Mouse (Mus musculus) ovary, adult 18-20 months (tissue): ENCODE data around the gene Stra8.
A peak's percentile ranks its signal among the peaks of the same experiment; 100 is the strongest.

Source experiments
- DNase-seq: peaks from one replicate; pipeline ENCODE4 v3.0.0; 2022; ENCODE audit warnings: low spot score, mixed read lengths

Gene Stra8

DNA sequence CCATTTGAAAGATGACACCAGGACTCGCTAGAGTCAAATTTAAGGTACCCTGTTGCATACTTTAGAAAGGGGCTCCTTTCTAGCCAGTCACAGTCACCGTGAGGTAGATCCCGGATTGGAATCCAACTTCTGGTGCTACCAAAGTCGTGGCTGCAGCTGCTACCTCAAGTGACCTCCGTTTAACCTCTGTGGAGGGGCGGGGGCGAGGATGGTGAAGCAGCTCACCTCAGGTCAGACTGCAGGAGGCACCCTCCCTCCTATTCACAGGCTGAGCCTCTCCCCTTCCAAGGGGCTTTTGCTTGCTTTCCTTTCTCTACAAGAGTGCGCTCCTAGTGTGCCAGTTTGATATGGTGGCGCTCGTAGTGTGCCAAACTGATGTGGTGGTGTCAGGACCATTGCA lies at the start of gene Stra8:
Stra8 (plus strand) TSS at position 208 of the 400 bp plus-strand sequence.
- no peak for DNase-seq

DNA sequence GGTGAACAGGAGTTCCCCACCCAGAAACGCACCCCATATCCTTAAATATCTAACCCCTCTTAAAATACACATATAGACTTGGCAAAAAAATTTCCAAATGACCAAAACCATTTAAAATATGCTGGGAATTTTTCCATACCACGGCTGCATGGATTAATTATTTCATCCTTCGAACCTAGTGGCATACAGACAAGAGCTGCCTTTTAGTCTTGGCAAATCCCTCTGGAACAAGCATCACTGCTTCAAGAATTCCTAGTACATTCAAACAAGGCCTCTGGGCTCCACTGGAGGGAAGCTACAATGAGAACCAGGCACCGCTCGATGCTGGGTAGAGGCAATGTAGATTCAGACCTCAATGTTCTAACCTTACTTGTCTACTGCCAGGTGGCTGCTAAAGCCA lies 49.2 kb upstream of the Stra8 start:
- no peak for DNase-seq

DNA sequence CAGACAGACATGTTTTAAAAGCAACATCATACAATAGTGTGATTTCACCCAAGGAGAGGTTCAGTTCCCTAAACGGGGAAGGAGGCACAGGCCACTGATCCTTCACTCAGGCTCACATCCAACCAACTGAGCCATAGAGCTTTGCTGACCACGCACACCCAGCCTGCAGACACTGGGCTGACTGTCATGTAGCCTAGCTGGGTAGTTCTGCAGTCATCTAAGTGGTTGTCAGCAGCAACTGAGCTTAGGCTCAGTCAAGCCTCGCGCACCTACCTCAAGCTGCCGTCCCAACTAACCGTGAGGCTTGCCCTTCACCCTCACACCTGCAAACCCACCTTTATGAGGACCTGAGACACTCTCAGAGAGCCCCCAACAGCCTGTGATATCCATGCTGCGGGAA lies 48.0 kb upstream of the Stra8 start:
- no peak for DNase-seq

DNA sequence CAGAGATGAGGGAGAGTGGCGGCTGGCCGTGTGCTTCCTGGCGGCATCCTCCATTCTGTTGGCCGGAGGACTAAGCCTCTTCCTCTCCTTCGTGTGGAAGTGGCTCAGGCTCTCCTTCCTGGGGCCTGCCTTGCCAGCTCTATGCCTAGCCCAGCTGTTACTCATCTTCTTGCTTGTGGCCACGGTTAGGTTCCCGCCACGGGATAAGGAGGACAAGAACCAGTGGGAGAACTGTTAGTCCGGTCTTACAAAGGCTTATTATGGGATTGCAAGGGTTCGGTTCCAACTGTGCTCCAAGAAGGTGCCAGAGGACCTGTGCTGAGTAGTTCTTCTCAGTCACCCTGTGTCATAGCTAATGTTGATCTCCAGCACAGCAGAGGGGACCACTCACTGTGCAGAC lies 47.1 kb upstream of the Stra8 start:
- DNase-seq, result no peak

DNA sequence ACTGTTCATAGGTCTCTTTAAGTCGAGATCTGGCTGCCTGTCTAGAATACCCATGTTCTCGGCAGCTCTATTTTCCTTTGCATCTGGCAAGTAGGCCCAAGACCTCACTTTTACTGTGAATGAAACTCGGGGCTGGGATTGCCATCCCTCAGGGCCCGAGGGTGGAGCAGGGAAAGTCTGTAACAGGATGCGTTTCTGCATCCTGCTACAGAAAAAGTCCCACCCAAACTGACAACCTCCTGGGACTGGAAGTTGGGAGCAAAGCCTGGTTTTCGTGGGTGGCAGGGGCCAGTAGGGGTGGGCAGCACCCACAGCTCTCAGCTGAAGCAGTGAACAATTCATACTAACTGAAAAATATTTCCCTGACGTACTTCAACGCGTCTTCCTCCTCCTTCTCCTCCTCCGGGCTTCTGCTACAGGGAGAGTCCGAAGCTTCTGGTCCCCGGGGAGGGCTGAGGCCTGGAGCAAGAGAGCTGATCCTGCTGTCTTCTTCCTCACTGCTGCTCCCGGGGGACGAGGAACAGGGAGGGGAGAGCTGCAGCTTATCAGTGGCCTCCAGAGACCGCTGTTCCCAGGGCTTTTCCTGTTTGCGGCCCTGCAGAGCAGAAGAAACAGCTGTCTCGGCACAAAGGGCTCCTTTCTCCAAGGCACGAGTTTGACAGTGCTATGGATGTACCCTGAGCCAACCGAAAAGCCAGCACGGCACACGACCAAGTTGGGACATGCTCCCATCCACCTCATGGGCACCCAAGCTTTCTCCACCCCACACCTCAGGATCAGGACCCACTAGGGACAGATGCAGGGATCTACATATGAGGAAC lies 45.7 kb upstream of the Stra8 start:
- peak; percentile 60 for DNase-seq

DNA sequence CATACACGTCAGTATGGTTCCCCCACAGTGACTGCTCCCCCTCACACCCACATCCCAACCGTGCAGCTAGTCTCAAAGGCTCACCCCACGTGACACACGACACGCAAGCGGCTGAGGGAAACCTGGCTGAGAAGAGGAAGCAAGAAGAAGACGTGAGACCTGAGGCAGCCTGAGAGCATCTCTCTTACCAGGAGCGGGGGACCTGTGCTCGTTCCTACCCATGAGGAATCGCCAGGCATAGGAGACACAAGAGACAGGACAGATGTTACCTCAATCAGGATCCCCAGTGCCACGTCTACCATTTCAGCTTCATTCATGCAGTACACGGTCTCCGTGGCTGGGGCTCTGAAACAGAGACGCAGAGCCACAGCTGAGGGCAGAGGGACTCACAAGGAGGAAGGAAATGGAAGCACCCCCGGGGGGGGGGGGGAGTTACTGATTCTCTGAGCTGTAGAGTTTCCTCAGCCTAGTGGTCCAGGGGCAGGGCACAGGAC lies 44.6 kb upstream of the Stra8 start:
- no peak for DNase-seq

DNA sequence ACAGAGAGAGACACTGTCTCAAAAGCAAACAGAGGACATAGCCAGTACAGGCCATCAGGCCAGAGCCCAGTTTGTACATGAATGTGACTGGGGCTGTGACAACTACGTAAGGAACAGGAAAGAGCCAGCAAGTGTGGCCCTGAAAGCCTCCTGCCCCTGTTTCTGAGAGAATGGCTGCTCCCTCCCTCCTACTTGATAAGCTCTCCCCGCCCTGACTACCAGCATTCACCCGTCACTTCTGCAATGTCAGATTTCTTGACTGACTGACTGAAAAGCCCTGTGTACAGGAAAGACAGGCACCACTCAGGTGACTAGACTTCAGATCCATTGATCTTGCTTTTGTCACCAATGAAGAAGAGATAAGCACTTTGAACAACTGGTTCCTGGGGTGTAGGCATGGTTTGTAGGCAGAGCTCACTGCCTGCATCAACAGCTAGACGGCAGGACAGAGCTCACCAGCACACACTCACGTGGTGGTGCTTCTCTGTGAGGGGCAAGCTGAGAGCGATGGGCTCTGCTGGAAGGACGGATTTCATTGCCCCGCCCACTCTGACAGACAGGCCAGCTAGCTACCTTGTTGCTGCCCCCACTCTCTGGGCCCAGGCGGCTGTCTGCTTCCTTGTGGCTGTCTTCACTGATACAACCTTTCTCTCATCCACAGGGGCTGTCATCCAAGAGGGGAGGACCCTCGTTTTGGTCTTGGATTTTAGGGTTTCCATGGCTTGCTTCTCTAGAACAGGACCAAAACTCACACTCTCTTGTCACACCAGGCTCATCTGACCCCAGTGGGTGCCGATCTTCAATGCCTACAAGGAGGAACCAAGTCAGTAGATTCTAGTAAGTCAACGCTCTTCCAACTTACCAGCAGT lies 43.8 kb upstream of the Stra8 start:
- no peak for DNase-seq

DNA sequence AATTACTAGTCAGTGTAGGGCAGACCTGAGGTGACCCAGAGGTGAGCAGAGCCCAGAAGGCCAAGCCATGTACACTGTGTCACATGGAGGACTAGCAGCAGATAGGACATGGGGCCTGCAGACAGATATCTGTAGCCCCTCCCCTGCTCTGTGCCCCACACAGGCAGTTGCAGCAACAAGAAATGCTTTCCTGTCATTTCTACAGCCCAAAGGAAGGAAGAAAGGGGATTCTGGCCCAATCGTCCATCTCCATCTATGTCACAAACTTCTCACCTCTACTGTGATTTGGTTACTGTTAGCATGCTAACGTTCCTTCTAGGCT lies 43.2 kb upstream of the Stra8 start:
- no peak for DNase-seq

DNA sequence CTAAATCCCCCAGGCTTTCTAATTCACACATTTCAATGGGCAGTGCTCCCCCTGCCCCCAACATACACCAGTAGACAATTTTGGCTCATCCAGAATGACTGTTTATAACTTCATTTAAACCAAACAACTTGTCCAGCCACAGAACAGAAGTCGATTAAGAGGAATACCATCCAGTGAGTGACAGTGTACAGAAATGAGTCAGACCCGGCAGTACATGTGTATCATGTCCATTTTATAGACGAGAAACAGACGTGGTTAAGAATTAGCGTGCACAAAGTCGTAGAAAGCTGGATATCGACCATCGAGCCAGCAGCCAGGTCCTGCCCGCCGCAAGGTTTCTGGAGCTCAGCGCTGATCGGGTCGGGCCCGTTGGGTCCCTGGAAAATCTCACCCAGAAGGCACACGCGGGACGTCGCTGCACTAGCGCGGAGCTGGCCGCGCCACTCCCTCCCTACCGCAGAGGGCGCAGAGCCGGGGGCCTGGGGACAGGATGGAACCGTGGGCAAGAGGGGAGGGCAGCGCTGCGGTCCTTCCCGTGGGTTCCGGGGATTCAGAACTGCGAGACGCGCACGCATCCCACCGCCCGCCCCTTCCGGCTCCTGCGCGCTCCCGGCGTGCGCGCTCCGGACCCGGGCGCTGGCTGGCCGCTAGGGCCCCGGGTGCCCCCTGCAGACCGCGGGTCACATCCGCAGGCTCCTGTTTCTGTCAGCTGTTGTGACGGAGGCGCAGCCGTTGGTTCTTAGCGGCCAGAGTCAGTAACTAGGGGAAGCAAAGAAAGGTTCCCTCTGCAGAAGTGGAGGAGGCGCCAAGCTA lies 42.2 kb upstream of the Stra8 start, which contains the start of gene Cyren:
Cyren (minus strand) TSS at position 552 of the 813 bp plus-strand sequence.
- peak; percentile 88 for DNase-seq

DNA sequence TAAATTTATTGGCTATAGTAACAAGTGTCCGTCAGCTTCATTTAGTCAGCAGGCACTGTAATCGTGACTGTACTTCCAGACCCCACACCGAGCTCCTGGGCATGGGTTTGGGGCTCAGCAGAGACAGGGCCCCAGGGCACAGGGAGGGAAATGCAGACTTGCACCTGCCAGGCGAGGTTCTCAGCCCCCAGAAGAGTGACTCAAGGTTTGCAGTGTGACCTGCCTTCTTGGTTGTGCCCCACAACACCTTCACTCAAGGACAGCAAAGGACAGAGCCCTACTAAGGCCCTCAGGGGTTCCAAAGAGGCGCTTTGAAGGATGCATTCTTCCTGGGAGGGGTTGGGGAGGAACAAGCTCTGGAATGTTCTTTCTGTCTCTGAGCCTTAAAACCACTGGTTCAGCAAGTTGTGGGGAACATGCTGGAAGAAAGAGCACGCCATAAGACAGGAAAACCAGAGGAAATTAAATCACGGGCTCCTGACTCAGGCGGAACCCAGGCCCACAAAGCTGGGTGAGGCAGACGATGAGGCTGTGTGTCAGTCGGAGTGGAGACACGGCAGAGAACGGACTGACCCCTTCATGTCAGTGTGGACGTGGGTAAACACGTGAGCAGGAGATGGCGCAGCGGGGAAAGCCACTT lies 40.7 kb upstream of the Stra8 start:
- DNase-seq, result no peak

DNA sequence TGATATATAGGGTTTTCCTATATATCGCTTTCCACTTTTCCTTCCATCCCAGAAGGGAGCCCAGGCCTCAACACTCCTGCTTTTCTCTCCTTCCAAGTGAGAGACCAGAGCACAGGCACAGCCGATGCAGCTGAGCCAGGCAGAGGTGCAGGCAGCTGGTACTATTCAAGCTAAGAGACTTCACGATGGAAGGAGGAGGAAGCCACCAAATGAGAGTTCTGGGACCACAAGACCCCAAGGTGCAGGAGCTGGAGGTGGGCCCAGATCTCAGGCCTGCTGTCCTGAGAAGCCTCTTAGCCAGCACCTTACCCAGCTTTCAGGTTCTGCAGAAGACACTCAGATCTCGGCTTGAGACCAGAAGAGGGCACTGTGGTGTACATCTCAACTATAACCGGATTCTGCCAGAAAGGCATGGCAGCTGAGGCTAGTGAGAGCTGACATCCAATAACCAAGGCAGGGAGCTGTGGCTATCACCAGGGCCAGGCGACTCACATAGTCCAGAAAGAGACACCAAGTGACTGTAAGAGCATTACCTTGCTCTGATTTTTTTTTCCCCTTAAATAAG lies 40.0 kb upstream of the Stra8 start:
- DNase-seq, result no peak

DNA sequence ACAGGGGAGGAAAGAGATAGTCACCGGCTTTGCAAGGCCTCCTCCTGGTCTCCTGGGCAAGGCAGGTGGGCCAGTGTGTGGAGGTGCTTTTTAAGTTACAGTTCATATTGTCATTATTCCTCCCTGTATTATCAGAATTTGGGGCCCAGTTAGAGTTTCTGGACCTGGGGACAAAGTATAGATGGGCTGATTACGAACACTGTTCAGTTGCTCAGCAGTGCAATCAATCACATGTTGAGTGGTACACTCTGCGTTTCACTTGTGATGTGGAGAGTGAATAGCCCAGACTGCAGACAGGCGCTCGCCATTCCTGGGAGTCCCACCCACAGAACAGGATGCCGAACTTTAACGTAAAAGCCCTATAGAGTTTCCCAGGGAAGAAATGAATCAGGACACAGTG lies 35.2 kb upstream of the Stra8 start:
- no peak for DNase-seq

DNA sequence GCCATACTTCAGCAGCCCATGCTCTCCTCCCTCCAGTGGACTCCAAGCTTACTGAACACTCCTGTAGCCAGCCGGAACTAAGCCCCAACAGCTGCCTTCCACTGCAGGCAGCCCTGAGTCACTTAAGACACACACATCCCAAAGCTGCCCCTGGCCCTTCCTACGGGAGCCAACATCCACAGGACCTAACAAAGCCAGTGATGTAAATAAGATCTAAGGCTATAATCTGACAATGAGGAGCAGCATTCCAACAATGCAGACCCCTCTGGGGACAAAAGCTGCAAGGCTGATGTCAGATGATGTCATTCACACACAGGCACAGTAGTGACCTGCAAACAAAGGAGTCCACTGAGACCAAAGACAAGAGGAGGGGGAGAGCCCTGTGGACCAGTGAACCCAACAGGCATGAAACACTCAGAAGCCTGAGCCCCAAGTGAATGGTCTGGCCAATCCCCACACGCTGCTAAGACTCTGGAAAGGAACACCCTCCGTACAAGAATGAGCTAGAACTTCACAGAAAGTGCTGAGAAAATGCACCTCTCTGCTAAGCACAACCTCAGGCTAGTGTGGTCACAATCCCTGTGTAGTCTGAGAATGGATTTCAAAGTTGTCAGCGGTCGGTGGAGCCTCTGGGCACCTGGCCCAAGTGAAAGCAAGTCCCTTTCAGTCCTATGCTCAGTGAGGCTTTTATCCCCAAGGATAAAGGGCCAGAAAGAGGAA lies 32.7 kb upstream of the Stra8 start:
- no peak for DNase-seq

DNA sequence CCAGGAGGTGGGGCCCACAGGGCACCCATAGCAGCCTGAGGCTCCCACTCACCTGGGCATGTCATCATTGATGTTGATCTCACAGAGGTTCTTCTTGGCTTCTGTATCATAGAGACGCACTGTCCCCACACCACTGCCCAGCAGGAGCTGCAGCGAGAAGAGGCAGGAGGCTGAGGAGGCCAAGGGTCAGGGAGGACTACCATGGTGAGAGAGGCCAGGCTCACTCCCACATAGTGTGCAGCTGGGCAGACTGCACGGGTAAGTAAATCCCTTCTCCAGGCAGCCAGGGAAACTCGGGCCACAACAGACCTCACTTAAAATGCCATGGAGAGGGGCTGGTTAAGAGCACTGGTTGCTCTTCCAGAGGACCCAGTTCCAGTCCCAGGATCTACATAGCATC lies 30.8 kb upstream of the Stra8 start:
- DNase-seq, result no peak

DNA sequence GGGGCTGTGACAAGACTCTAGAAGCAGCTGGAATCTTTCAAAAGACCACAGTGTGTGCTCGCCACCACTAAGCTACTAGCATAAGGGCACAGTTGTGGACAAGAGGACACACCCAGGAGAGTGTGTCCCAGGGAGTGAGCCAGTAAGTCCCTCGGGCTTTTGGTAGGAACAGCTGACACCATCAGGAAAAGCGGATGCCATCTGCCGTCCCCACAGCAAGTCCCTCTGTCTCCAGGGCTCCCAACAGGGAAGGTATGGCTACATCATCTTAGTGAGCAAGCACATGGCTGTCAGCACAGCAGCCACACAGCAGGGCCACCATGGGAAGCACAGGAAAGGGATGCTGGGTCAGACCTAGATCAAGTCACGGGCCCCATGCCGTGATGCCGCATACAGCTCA lies 24.4 kb upstream of the Stra8 start:
- DNase-seq, result no peak

DNA sequence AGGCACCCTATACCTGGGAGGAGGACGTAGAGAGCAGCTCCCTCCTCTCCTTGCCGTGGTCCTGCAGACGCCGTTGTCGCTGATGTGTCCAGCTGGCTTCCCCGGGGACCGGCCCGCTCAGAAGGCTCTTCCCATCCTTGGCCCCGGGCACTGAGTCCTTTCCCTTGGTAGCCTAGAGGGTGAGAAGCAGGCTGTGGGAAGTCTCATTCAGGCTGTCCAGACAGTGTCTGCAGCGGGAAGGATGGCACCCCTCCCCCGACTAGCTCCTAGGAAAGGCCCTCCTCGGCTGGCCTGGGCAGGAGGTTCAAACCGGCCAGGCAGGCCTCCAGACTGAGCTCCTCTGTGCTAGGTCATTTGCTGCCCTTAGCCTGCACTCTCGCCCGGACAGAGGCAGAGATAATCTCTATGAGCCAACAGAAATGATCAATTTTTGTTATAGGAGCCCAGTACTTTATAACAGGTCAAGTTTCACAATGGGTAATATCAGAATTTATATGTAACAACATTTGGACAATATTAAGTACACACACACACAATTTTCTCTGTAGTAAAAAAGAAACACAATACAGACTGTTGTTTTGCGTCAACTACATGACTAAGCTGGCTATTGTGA lies 23.7 kb upstream of the Stra8 start:
- no peak for DNase-seq

DNA sequence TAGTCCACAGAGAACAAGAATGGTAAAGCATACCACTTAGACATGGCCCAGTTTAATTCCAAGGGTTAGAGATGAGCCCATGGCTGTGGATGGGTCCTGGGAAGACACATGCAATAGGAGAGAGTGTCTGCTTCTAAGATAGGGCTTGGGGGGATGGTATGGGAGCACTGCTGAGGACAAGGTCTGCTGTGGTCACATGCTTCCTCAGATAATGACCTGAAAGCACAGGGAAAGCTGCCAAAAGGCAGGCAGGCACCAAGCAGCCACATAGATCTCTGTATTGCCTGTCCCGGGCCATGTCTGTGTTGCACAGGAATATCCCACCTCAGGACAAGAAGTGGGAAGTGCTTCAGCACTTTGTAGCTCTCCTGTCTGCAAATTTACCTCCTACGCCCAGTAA lies 20.8 kb upstream of the Stra8 start:
- peak; percentile 62 for DNase-seq

DNA sequence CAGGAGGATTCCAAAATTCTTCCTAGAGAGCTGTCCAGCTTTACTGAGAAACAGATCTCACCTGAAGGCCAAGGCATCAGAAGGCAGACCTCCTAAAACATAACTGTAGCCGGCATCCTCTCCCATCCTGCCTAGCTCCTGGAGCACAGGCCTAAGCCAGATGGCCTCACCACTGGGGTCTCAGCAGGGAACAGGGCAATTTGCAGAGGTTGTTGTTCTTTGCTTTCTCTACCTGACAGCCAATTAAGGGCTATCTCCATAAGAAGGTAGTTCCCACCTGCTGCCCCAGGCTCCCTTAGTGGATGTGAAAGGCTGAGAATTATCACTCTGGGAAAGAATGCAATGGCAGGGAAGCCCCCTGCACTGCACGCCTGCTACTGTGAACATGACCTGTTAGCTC lies 19.0 kb upstream of the Stra8 start:
- no peak for DNase-seq

DNA sequence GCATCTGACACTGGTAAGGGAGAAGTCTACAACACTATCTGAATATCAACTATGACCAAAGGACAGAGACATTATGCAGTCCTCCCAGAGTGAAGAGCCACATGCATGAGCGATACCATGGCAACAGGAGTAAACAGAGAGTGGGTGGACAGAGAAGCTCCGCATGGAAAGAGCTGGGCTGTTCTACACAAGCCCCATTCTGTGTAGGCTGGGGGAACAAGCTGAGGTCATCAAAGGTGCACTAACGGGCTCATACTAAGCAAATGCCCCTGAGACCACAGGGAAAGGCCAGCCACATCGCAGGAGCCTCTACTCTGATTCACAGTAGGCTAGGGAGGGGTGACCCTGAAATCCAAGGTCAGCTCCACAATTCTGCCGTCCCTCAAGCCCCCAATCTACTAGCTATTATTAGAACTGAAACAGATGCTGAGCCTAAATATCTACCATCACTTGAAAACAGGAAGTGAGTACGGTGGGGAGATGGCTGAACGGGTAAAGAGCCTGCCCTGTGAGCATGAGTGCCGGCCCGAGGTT lies 18.0 kb upstream of the Stra8 start:
- no peak for DNase-seq

DNA sequence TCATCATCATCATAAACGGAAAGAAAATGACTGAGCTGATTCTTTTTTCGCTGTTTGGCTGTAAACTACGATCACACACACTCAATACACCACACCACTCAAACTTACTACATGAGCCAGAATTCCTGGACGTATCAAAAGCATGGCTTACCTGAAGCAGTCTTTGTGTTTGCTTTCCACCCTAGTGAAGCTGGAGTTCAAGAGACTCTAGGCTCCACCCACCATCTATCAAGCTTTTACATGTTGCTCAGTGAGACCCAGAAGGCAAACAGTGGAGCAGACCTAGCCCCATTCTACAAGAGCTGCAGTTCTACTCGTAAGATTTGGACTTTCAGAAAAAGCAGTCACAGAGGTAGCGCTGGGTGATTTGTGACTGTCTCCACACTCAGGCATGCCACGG lies 17.4 kb upstream of the Stra8 start:
- no peak for DNase-seq
